Mouse (Mus musculus): ENCODE results near the gene Gm49320. TPM values are rescaled to one million over a fixed set of nuclear protein-coding genes. Genes with fewer than 3 reads are reported as not detected.
A peak's percentile ranks its signal among the peaks of the same experiment; 100 is the strongest.
"Not testable (repeated sequence)": the region's sequence is repeated elsewhere in the genome, so short reads cannot be mapped to it uniquely, and the experiment has no call there.

The Gm49320 gene
- polyA plus RNA-seq, 1 experiment from 2014 or later, result 0.70 TPM

- peak overlapping the region; percentile 84; the same call in 1 of the 2 replicates for H3K9ac ChIP-seq (ENCODE audit: low read length)
- WGBS, result 48% methylated on average over 8 of the region's 8 CpGs
- H3K27ac ChIP-seq (ENCODE audit: low read depth, low read length), result no peak overlapping the region
- H3K9me3 ChIP-seq (ENCODE audit: control insufficient read depth, low read length), result no peaks in the 10 kb centered on the region
- H3K4me2 ChIP-seq (ENCODE audit: low read depth), result peak overlapping the region; percentile 72
- H3K4me3 ChIP-seq (ENCODE audit: low read depth, low read length), result peak overlapping the region; percentile 87
- H3K36me3 ChIP-seq (ENCODE audit: control insufficient read depth, insufficient read depth, low read length), result peaks cover 2% of the 10 kb centered on the region; the same call in 1 of the 2 replicates
- ATAC-seq (ENCODE audit: insufficient read depth, low FRiP score, low TSS enrichment) (peak; percentile 0; the same call in 1 of the 2 replicates), DNase-seq (ENCODE audit: low spot score) (peak; percentile 4)
- H3K27me3 ChIP-seq (ENCODE audit: control insufficient read depth, insufficient read depth, low read length), result 0 out of 2 replicates have a peak, but pooled peaks cover 2% of the 10 kb centered on the region
- H3K4me1 ChIP-seq (ENCODE audit: control insufficient read depth, insufficient read depth, low read length), result peaks cover 9% of the 10 kb centered on the region
Observed at GRCm38 (mm10) chr8:4252116-4252760, 13.6 kb downstream of the Gm49320 start.

- DNase-seq (ENCODE audit: low spot score) (peak; percentile 96), ATAC-seq (ENCODE audit: insufficient read depth, low FRiP score, low TSS enrichment) (peak; percentile 86)
- H3K36me3 ChIP-seq (ENCODE audit: control insufficient read depth, insufficient read depth, low read length), result peaks cover 2% of the 10 kb centered on the region; the same call in 1 of the 2 replicates
- H3K27me3 ChIP-seq (ENCODE audit: control insufficient read depth, insufficient read depth, low read length), result 0 out of 2 replicates have a peak, but pooled peaks cover 2% of the 10 kb centered on the region
- under 1% methylated on average over 69 of the region's 69 CpGs for WGBS
- peaks cover 15% of the 10 kb centered on the region for H3K4me1 ChIP-seq (ENCODE audit: control insufficient read depth, insufficient read depth, low read length)
- no peaks in the 10 kb centered on the region for H3K9me3 ChIP-seq (ENCODE audit: control insufficient read depth, low read length)
- H3K4me2 ChIP-seq (ENCODE audit: low read depth), result peak within 1 kb of the TSS; percentile 72
- peak within 1 kb of the TSS; percentile 68 for H3K27ac ChIP-seq (ENCODE audit: low read depth, low read length)
- H3K4me3 ChIP-seq (ENCODE audit: low read depth, low read length), result peak within 1 kb of the TSS; percentile 87
- peak within 1 kb of the TSS; percentile 84 for H3K9ac ChIP-seq (ENCODE audit: low read length)
Observed at GRCm38 (mm10) chr8:4252934-4253841, 14.5 kb downstream of the Gm49320 start, which contains the start of gene Snapc2. Gene Snapc2, plus strand, starts transcription at chr8:4253080.

- no peak for ATAC-seq (ENCODE audit: insufficient read depth, low FRiP score, low TSS enrichment)
- H3K9ac ChIP-seq (ENCODE audit: low read length), result no peak overlapping the region
Observed at GRCm38 (mm10) chr8:4254001-4254400, 15.3 kb downstream of the Gm49320 start.

GRCm38 (mm10) chr8:4255471-4255870, 16.8 kb downstream of the Gm49320 start:
- not testable (repeated sequence) for H3K4me3 ChIP-seq (ENCODE audit: low read depth, low read length); H3K27ac ChIP-seq (ENCODE audit: low read depth, low read length); H3K27me3 ChIP-seq (ENCODE audit: control insufficient read depth, insufficient read depth, low read length); ATAC-seq (ENCODE audit: insufficient read depth, low FRiP score, low TSS enrichment); H3K36me3 ChIP-seq (ENCODE audit: control insufficient read depth, insufficient read depth, low read length); H3K9ac ChIP-seq (ENCODE audit: low read length); H3K9me3 ChIP-seq (ENCODE audit: control insufficient read depth, low read length); H3K4me2 ChIP-seq (ENCODE audit: low read depth)
- H3K4me1 ChIP-seq (ENCODE audit: control insufficient read depth, insufficient read depth, low read length), result peaks cover 22% of the 10 kb centered on the region
- DNase-seq (ENCODE audit: low spot score), result peak; percentile 6
- 88% methylated on average over 7 of the region's 7 CpGs for WGBS

More at GRCm38 (mm10) chr8:4254001-4254400, 15.3 kb downstream of the Gm49320 start:
- H3K4me1 ChIP-seq (ENCODE audit: control insufficient read depth, insufficient read depth, low read length), result peaks cover 15% of the 10 kb centered on the region
- peaks cover 2% of the 10 kb centered on the region; the same call in 1 of the 2 replicates for H3K36me3 ChIP-seq (ENCODE audit: control insufficient read depth, insufficient read depth, low read length)
- no peak overlapping the region for H3K27ac ChIP-seq (ENCODE audit: low read depth, low read length)
- 69% methylated on average over 6 of the region's 6 CpGs for WGBS
- DNase-seq (ENCODE audit: low spot score), result no peak
- H3K4me2 ChIP-seq (ENCODE audit: low read depth), result peak overlapping the region; percentile 72
- H3K9me3 ChIP-seq (ENCODE audit: control insufficient read depth, low read length), result no peaks in the 10 kb centered on the region
- H3K4me3 ChIP-seq (ENCODE audit: low read depth, low read length), result peak overlapping the region; percentile 87
- H3K27me3 ChIP-seq (ENCODE audit: control insufficient read depth, insufficient read depth, low read length), result 0 out of 2 replicates have a peak, but pooled peaks cover 2% of the 10 kb centered on the region

GRCm38 (mm10) chr8:4256911-4257310, 18.2 kb downstream of the Gm49320 start:
- Histone ChIP-seq H3K4me1 (ENCODE audit: control insufficient read depth, insufficient read depth, low read length) (peaks cover 22% of the 10 kb centered on the region), H3K36me3 (ENCODE audit: control insufficient read depth, insufficient read depth, low read length) (peaks cover 5% of the 10 kb centered on the region), H3K27me3 (ENCODE audit: control insufficient read depth, insufficient read depth, low read length) (no peaks in the 10 kb centered on the region), H3K4me2 (ENCODE audit: low read depth) (peak overlapping the region; percentile 3; the same call in 1 of the 2 replicates), H3K9ac (ENCODE audit: low read length) (no peak overlapping the region; the same call in 1 of the 2 replicates), H3K27ac (ENCODE audit: low read depth, low read length) (no peak overlapping the region), H3K9me3 (ENCODE audit: control insufficient read depth, low read length) (no peaks in the 10 kb centered on the region), H3K4me3 (ENCODE audit: low read depth, low read length) (no peak overlapping the region)
- ATAC-seq (ENCODE audit: insufficient read depth, low FRiP score, low TSS enrichment) (no peak), DNase-seq (ENCODE audit: low spot score) (no peak)
- 86% methylated on average over 4 of the region's 4 CpGs for WGBS

GRCm38 (mm10) chr8:4257350-4257749, 18.7 kb downstream of the Gm49320 start:
- Histone ChIP-seq H3K4me2 (ENCODE audit: low read depth) (peak overlapping the region; percentile 72), H3K4me3 (ENCODE audit: low read depth, low read length) (0 out of 2 replicates have a peak overlapping the region, but pooled peaks have one; percentile 3), H3K9ac (ENCODE audit: low read length) (peak overlapping the region; percentile 97), H3K9me3 (ENCODE audit: control insufficient read depth, low read length) (no peaks in the 10 kb centered on the region), H3K36me3 (ENCODE audit: control insufficient read depth, insufficient read depth, low read length) (peaks cover 5% of the 10 kb centered on the region), H3K4me1 (ENCODE audit: control insufficient read depth, insufficient read depth, low read length) (peaks cover 22% of the 10 kb centered on the region), H3K27ac (ENCODE audit: low read depth, low read length) (no peak overlapping the region), H3K27me3 (ENCODE audit: control insufficient read depth, insufficient read depth, low read length) (no peaks in the 10 kb centered on the region)
- WGBS, result 78% methylated on average over 4 of the region's 4 CpGs
- DNase-seq (ENCODE audit: low spot score), result no peak
- no peak for ATAC-seq (ENCODE audit: insufficient read depth, low FRiP score, low TSS enrichment)

- no peaks in the 10 kb centered on the region for H3K27me3 ChIP-seq (ENCODE audit: control insufficient read depth, insufficient read depth, low read length)
- H3K4me3 ChIP-seq (ENCODE audit: low read depth, low read length), result peak overlapping the region; percentile 91
- ATAC-seq (ENCODE audit: insufficient read depth, low FRiP score, low TSS enrichment) (peak; percentile 79), DNase-seq (ENCODE audit: low spot score) (peak; percentile 89)
- H3K36me3 ChIP-seq (ENCODE audit: control insufficient read depth, insufficient read depth, low read length), result peaks cover 5% of the 10 kb centered on the region
- 2% methylated on average over 35 of the region's 35 CpGs for WGBS
- peaks cover 22% of the 10 kb centered on the region for H3K4me1 ChIP-seq (ENCODE audit: control insufficient read depth, insufficient read depth, low read length)
- H3K27ac ChIP-seq (ENCODE audit: low read depth, low read length), result peak overlapping the region; percentile 93
- H3K9ac ChIP-seq (ENCODE audit: low read length), result peak overlapping the region; percentile 97
- H3K4me2 ChIP-seq (ENCODE audit: low read depth), result peak overlapping the region; percentile 72
- H3K9me3 ChIP-seq (ENCODE audit: control insufficient read depth, low read length), result no peaks in the 10 kb centered on the region
Observed at GRCm38 (mm10) chr8:4258233-4258632, 19.6 kb downstream of the Gm49320 start.

- Histone ChIP-seq H3K36me3 (ENCODE audit: control insufficient read depth, insufficient read depth, low read length) (peaks cover 5% of the 10 kb centered on the region), H3K4me3 (ENCODE audit: low read depth, low read length) (peak overlapping the region; percentile 91), H3K27ac (ENCODE audit: low read depth, low read length) (peak overlapping the region; percentile 93), H3K4me1 (ENCODE audit: control insufficient read depth, insufficient read depth, low read length) (peaks cover 19% of the 10 kb centered on the region), H3K27me3 (ENCODE audit: control insufficient read depth, insufficient read depth, low read length) (no peaks in the 10 kb centered on the region), H3K4me2 (ENCODE audit: low read depth) (peak overlapping the region; percentile 72), H3K9ac (ENCODE audit: low read length) (peak overlapping the region; percentile 97), H3K9me3 (ENCODE audit: control insufficient read depth, low read length) (no peaks in the 10 kb centered on the region)
- DNase-seq (ENCODE audit: low spot score) (no peak), ATAC-seq (ENCODE audit: insufficient read depth, low FRiP score, low TSS enrichment) (peak; percentile 71)
- under 1% methylated on average over 30 of the region's 32 CpGs for WGBS
Observed at GRCm38 (mm10) chr8:4258678-4259077, 20.0 kb downstream of the Gm49320 start.

Measured in neural tube, embryonic 11.5 days (tissue).